Mouse (Mus musculus): ENCODE measurements around the gene Sf3b3. TPM values are rescaled to one million over a fixed set of nuclear protein-coding genes. Genes with fewer than 3 reads are reported as not detected.

Gene Sf3b3
- polyA plus RNA-seq, 1 experiment from 2014 or later, result 75.4 TPM

GRCm38 (mm10) chr8:110772452-110772851 lies 74.1 kb downstream of the Sf3b3 start:
- Histone ChIP-seq H3K27ac (no peak overlapping the region), H3K9ac (no peak overlapping the region), H3K36me3 (no peaks in the 10 kb centered on the region), H3K27me3 (no peaks in the 10 kb centered on the region), H3K4me1 (replicated peaks) (no peaks in the 10 kb centered on the region), H3K4me3 (replicated peaks) (no peak overlapping the region), H3K9me3 (replicated peaks) (no peaks in the 10 kb centered on the region; the same call in 1 of the 2 replicates), H3K4me2 (no peak overlapping the region)
- 48% methylated on average over 7 of the region's 7 CpGs for WGBS (ENCODE audit: insufficient replicate concordance)
- ATAC-seq (ENCODE audit: low read depth) (no peak), DNase-seq (no peak)

- H3K36me3 ChIP-seq, result no peaks in the 10 kb centered on the region
- WGBS (ENCODE audit: insufficient replicate concordance), result 71% methylated on average over 6 of the region's 6 CpGs
- no peaks in the 10 kb centered on the region for H3K4me1 ChIP-seq (replicated peaks)
- H3K9ac ChIP-seq, result no peak overlapping the region
- H3K27ac ChIP-seq, result no peak overlapping the region
- no peak overlapping the region for H3K4me2 ChIP-seq
- ATAC-seq (ENCODE audit: low read depth) (no peak), DNase-seq (no peak)
- H3K9me3 ChIP-seq (replicated peaks), result no peaks in the 10 kb centered on the region
- no peak overlapping the region for H3K4me3 ChIP-seq (replicated peaks)
- no peaks in the 10 kb centered on the region; the same call in 1 of the 2 replicates for H3K27me3 ChIP-seq
Measured at GRCm38 (mm10) chr8:110767261-110767660, 79.3 kb downstream of the Sf3b3 start.

GRCm38 (mm10) chr8:110764671-110765070 lies 81.9 kb downstream of the Sf3b3 start:
- Histone ChIP-seq H3K27ac (no peak overlapping the region), H3K36me3 (no peaks in the 10 kb centered on the region), H3K4me3 (replicated peaks) (no peak overlapping the region), H3K27me3 (no peaks in the 10 kb centered on the region; the same call in 1 of the 2 replicates), H3K4me1 (replicated peaks) (0 out of 2 replicates have a peak, but pooled peaks cover 2% of the 10 kb centered on the region), H3K9ac (no peak overlapping the region), H3K4me2 (no peak overlapping the region), H3K9me3 (replicated peaks) (no peaks in the 10 kb centered on the region)
- DNase-seq (no peak), ATAC-seq (ENCODE audit: low read depth) (no peak)
- 74% methylated on average over 3 of the region's 3 CpGs for WGBS (ENCODE audit: insufficient replicate concordance)

- H3K4me1 ChIP-seq (replicated peaks), result 0 out of 2 replicates have a peak, but pooled peaks cover 2% of the 10 kb centered on the region
- no peak overlapping the region for H3K4me2 ChIP-seq
- no peak overlapping the region for H3K4me3 ChIP-seq (replicated peaks)
- no peak for ATAC-seq (ENCODE audit: low read depth)
- no peak for DNase-seq
- 61% methylated on average over 6 of the region's 6 CpGs for WGBS (ENCODE audit: insufficient replicate concordance)
- H3K36me3 ChIP-seq, result no peaks in the 10 kb centered on the region
- no peaks in the 10 kb centered on the region for H3K9me3 ChIP-seq (replicated peaks)
- H3K27me3 ChIP-seq, result no peaks in the 10 kb centered on the region; the same call in 1 of the 2 replicates
- no peak overlapping the region for H3K9ac ChIP-seq
- H3K27ac ChIP-seq, result no peak overlapping the region
Measured at GRCm38 (mm10) chr8:110761988-110762387, 84.6 kb downstream of the Sf3b3 start.

- Histone ChIP-seq H3K4me1 (replicated peaks) (0 out of 2 replicates have a peak, but pooled peaks cover 2% of the 10 kb centered on the region), H3K27ac (no peak overlapping the region), H3K4me2 (no peak overlapping the region), H3K9me3 (replicated peaks) (no peaks in the 10 kb centered on the region), H3K36me3 (no peaks in the 10 kb centered on the region), H3K27me3 (no peaks in the 10 kb centered on the region; the same call in 1 of the 2 replicates), H3K9ac (no peak overlapping the region), H3K4me3 (replicated peaks) (no peak overlapping the region)
- whole genome bisulfite sequencing (ENCODE audit: insufficient replicate concordance), result 39% methylated on average over 5 of the region's 5 CpGs
- DNase-seq, result no peak
- ATAC-seq (ENCODE audit: low read depth), result no peak
Measured at GRCm38 (mm10) chr8:110761185-110761584, 85.4 kb downstream of the Sf3b3 start.

GRCm38 (mm10) chr8:110760280-110760940 lies 86.2 kb downstream of the Sf3b3 start:
- no peak overlapping the region for H3K27ac ChIP-seq
- no peak overlapping the region for H3K4me2 ChIP-seq
- H3K36me3 ChIP-seq, result no peaks in the 10 kb centered on the region
- DNase-seq (no peak), ATAC-seq (ENCODE audit: low read depth) (no peak)
- 51% methylated on average over 7 of the region's 7 CpGs for WGBS (ENCODE audit: insufficient replicate concordance)
- H3K4me3 ChIP-seq (replicated peaks), result no peak overlapping the region
- H3K9me3 ChIP-seq (replicated peaks), result no peaks in the 10 kb centered on the region
- no peaks in the 10 kb centered on the region; the same call in 1 of the 2 replicates for H3K27me3 ChIP-seq
- H3K9ac ChIP-seq, result no peak overlapping the region
- 0 out of 2 replicates have a peak, but pooled peaks cover 2% of the 10 kb centered on the region for H3K4me1 ChIP-seq (replicated peaks)

Other genes with a start within 250 kb of the Sf3b3 start
- 14.6 and 17.2 TPM in 2 replicates for gene Vac14, start 228.2 kb downstream of the Sf3b3 start, polyA plus RNA-seq (2015; fragmentation: Nextera tagmentation; extraction: Ambion mirVana)
- 0.75 and 0.89 TPM in 2 replicates for gene Mtss1l, start 125.3 kb downstream of the Sf3b3 start, polyA plus RNA-seq (2015; fragmentation: Nextera tagmentation; extraction: Ambion mirVana)
- 0.06 and 0.14 TPM in 2 replicates for gene Il34, start 40.9 kb downstream of the Sf3b3 start, polyA plus RNA-seq (2015; fragmentation: Nextera tagmentation; extraction: Ambion mirVana)
- 32.0 and 36.5 TPM in 2 replicates for gene Cog4, start 187 bp downstream of the Sf3b3 start, polyA plus RNA-seq (2015; fragmentation: Nextera tagmentation; extraction: Ambion mirVana)
- gene Fuk, start 55.7 kb upstream of the Sf3b3 start, polyA plus RNA-seq (2015; fragmentation: Nextera tagmentation; extraction: Ambion mirVana), result 2.8 and 3.0 TPM in 2 replicates
- 21.0 and 25.2 TPM in 2 replicates for gene St3gal2, start 73.1 kb upstream of the Sf3b3 start, polyA plus RNA-seq (2015; fragmentation: Nextera tagmentation; extraction: Ambion mirVana)
- 11.3 and 12.5 TPM in 2 replicates for gene Ddx19a, start 151.0 kb upstream of the Sf3b3 start, polyA plus RNA-seq (2015; fragmentation: Nextera tagmentation; extraction: Ambion mirVana)
- gene Ddx19b, start 185.0 kb upstream of the Sf3b3 start, polyA plus RNA-seq (2015; fragmentation: Nextera tagmentation; extraction: Ambion mirVana), result 3.4 and 4.0 TPM in 2 replicates
- 55.5 and 66.2 TPM in 2 replicates for gene Aars, start 186.4 kb upstream of the Sf3b3 start, polyA plus RNA-seq (2015; fragmentation: Nextera tagmentation; extraction: Ambion mirVana)
- 1.8 and 7.8 TPM in 2 replicates for gene Exosc6, start 209.6 kb upstream of the Sf3b3 start, polyA plus RNA-seq (2015; fragmentation: Nextera tagmentation; extraction: Ambion mirVana)
- not detected in 2 replicates for gene Clec18a, start 245.6 kb upstream of the Sf3b3 start, polyA plus RNA-seq (2015; fragmentation: Nextera tagmentation; extraction: Ambion mirVana)
- 2.9 and 3.9 TPM in 2 replicates for gene Pdpr, start 247.8 kb upstream of the Sf3b3 start, polyA plus RNA-seq (2015; fragmentation: Nextera tagmentation; extraction: Ambion mirVana)

Measured in liver, embryonic 13.5 days (tissue).